Mouse (Mus musculus) small intestine, adult 2 months (tissue): ENCODE data around the gene Pgbd5. TPM values are rescaled to one million over a fixed set of nuclear protein-coding genes. Genes with fewer than 3 reads are reported as not detected.
A peak's percentile ranks its signal among the peaks of the same experiment; 100 is the strongest.

Experiments
- H3K27ac ChIP-seq: fragments of 200-500 bp; 2 replicates; pipeline ENCODE4 v1.5.1; 2012; ENCODE audit warnings: low read depth, low read length, control low read depth, inconsistent platforms; ENCODE audit not compliant: insufficient read depth
- H3K27me3 ChIP-seq: fragments of 200-500 bp; 2 replicates; pipeline ENCODE4 v1.6.1; 2012; ENCODE audit warnings: mild to moderate bottlenecking, moderate library complexity, low read length, inconsistent platforms; ENCODE audit not compliant: control insufficient read depth, insufficient read depth
- H3K36me3 ChIP-seq: fragments of 200-500 bp; 2 replicates; pipeline ENCODE4 v1.6.1; 2012; ENCODE audit warnings: mild to moderate bottlenecking, low read length, control low read depth, inconsistent platforms; ENCODE audit not compliant: control insufficient read depth, insufficient read depth
- H3K4me1 ChIP-seq: fragments of 200-500 bp; 2 replicates; pipeline ENCODE4 v1.6.1; 2012; ENCODE audit warnings: low read length, inconsistent platforms, mixed read lengths; ENCODE audit not compliant: control insufficient read depth, insufficient read depth, insufficient read length
- H3K4me3 ChIP-seq: fragments of 200-500 bp; 2 replicates; pipeline ENCODE4 v1.5.1; 2012; ENCODE audit warnings: low read depth, mild to moderate bottlenecking, control low read depth, inconsistent platforms, low read length, moderate library complexity
- CTCF ChIP-seq: fragments of 200-500 bp; IDR thresholded peaks from 2 replicates; pipeline ENCODE4 v1.5.1; 2012; ENCODE audit warnings: low read depth, mild to moderate bottlenecking, control low read depth, inconsistent platforms, low read length, moderate library complexity, mixed read lengths; ENCODE audit not compliant: insufficient replicate concordance, insufficient read length; ENCODE audit errors: extremely low read depth
- POLR2A ChIP-seq: fragments of 200-500 bp; IDR thresholded peaks from 2 replicates; pipeline ENCODE4 v1.6.1; 2012; ENCODE audit warnings: low read depth, mild to moderate bottlenecking, control low read depth, inconsistent platforms, low read length, moderate library complexity
- WGBS: fragments of 180-500 bp; shearing (Covaris S2); methylation state at CpG from one replicate; pipeline ENCODE4 v1.1.7; 2018; 5-methylcytosine and 5-hydroxymethylcytosine counted together
- polyA plus RNA-seq: library from polyadenylated mRNA; depleted of rRNA; stranded (reverse); fragments of >200 nt; gene quantifications from 2 replicates; pipeline ENCODE4 v1.2.3, GENCODE M21; 2012

Gene Pgbd5
- polyA plus RNA-seq, 1 experiment, result 2.3 TPM

GRCm38 (mm10) chr8:124346852-124347523 is 92.5 kb downstream of the Pgbd5 start:
- H3K36me3 ChIP-seq, result peaks cover 7% of the 10 kb centered on the region; the same call in 1 of the 2 replicates
- TF ChIP-seq POLR2A (no peak), CTCF (peak; percentile 94)
- no peaks in the 10 kb centered on the region for H3K27me3 ChIP-seq
- peaks cover 17% of the 10 kb centered on the region for H3K4me1 ChIP-seq
- 42% methylated on average over 19 of the region's 19 CpGs for WGBS
- H3K27ac ChIP-seq, result no peak overlapping the region
- no peak overlapping the region for H3K4me3 ChIP-seq

- no peak overlapping the region for H3K4me3 ChIP-seq
- WGBS, result 31% methylated on average over 10 of the region's 10 CpGs
- no peak overlapping the region for H3K27ac ChIP-seq
- peaks cover 17% of the 10 kb centered on the region for H3K4me1 ChIP-seq
- no peaks in the 10 kb centered on the region for H3K27me3 ChIP-seq
- peaks cover 10% of the 10 kb centered on the region for H3K36me3 ChIP-seq
- TF ChIP-seq CTCF, result no peak
- TF ChIP-seq POLR2A, result no peak
Observed at GRCm38 (mm10) chr8:124345098-124345497, 94.4 kb downstream of the Pgbd5 start.

GRCm38 (mm10) chr8:124343991-124344390 is 95.5 kb downstream of the Pgbd5 start:
- Histone ChIP-seq H3K27ac (no peak overlapping the region), H3K4me3 (no peak overlapping the region), H3K27me3 (no peaks in the 10 kb centered on the region), H3K4me1 (peaks cover 17% of the 10 kb centered on the region), H3K36me3 (peaks cover 15% of the 10 kb centered on the region)
- TF ChIP-seq CTCF, result no peak
- no peak for TF ChIP-seq POLR2A
- 23% methylated on average over 12 of the region's 12 CpGs for WGBS

GRCm38 (mm10) chr8:124343151-124343550 is 96.3 kb downstream of the Pgbd5 start:
- H3K27me3 ChIP-seq, result no peaks in the 10 kb centered on the region
- H3K4me1 ChIP-seq, result peaks cover 17% of the 10 kb centered on the region
- no peak overlapping the region for H3K27ac ChIP-seq
- H3K4me3 ChIP-seq, result no peak overlapping the region
- peaks cover 23% of the 10 kb centered on the region for H3K36me3 ChIP-seq
- whole genome bisulfite sequencing, result 95% methylated on average over 15 of the region's 15 CpGs
- TF ChIP-seq POLR2A, result no peak
- TF ChIP-seq CTCF, result no peak

GRCm38 (mm10) chr8:124340360-124341068 is 98.9 kb downstream of the Pgbd5 start:
- H3K27ac ChIP-seq, result no peak overlapping the region
- no peaks in the 10 kb centered on the region for H3K27me3 ChIP-seq
- H3K4me1 ChIP-seq, result peaks cover 17% of the 10 kb centered on the region
- TF ChIP-seq POLR2A, result no peak
- TF ChIP-seq CTCF, result no peak
- H3K36me3 ChIP-seq, result peaks cover 38% of the 10 kb centered on the region
- WGBS, result 88% methylated on average over 17 of the region's 17 CpGs
- no peak overlapping the region for H3K4me3 ChIP-seq

- Histone ChIP-seq H3K27me3 (no peaks in the 10 kb centered on the region), H3K4me3 (no peak overlapping the region), H3K4me1 (peaks cover 12% of the 10 kb centered on the region), H3K36me3 (peaks cover 45% of the 10 kb centered on the region), H3K27ac (no peak overlapping the region)
- TF ChIP-seq POLR2A (no peak), CTCF (no peak)
- WGBS, result 84% methylated on average over 3 of the region's 3 CpGs
Observed at GRCm38 (mm10) chr8:124339742-124340141, 99.7 kb downstream of the Pgbd5 start.

- 94% methylated on average over 13 of the region's 13 CpGs for WGBS
- H3K36me3 ChIP-seq, result peaks cover 59% of the 10 kb centered on the region
Observed at GRCm38 (mm10) chr8:124336302-124336701, 103.2 kb downstream of the Pgbd5 start.

More at GRCm38 (mm10) chr8:124336302-124336701, 103.2 kb downstream of the Pgbd5 start:
- no peak overlapping the region for H3K27ac ChIP-seq
- TF ChIP-seq POLR2A (no peak), CTCF (no peak)
- H3K4me3 ChIP-seq, result no peak overlapping the region
- H3K4me1 ChIP-seq, result no peaks in the 10 kb centered on the region
- no peaks in the 10 kb centered on the region for H3K27me3 ChIP-seq
